Mouse (Mus musculus) erythroblast, embryonic 14.5 days (primary cell): ENCODE data around the gene Vwf. TPM values are rescaled to one million over a fixed set of nuclear protein-coding genes. Genes with fewer than 3 reads are reported as not detected.

Source experiments
- H3K27me3 ChIP-seq: 2 replicates; pipeline ENCODE4 v1.6.1; 2012; ENCODE audit warnings: inconsistent platforms; ENCODE audit not compliant: control insufficient read depth
- H3K36me3 ChIP-seq: 2 replicates; pipeline ENCODE4 v1.6.1; 2012; ENCODE audit warnings: mild to moderate bottlenecking, inconsistent platforms; ENCODE audit not compliant: control insufficient read depth
- H3K4me1 ChIP-seq: 2 replicates; pipeline ENCODE4 v1.6.1; 2012; ENCODE audit warnings: inconsistent platforms; ENCODE audit not compliant: control insufficient read depth
- H3K4me3 ChIP-seq: replicated peaks from 2 replicates; pipeline ENCODE3; 2012; ENCODE audit warnings: moderate library complexity, mild to moderate bottlenecking, inconsistent platforms
- H3K9me3 ChIP-seq: 2 replicates; pipeline ENCODE4 v1.6.1; 2012; ENCODE audit warnings: low read length, inconsistent platforms, mixed read lengths; ENCODE audit not compliant: control insufficient read depth
- GATA1 ChIP-seq: IDR thresholded peaks from 2 replicates; pipeline ENCODE4 v1.6.1; 2012; ENCODE audit warnings: low read length, inconsistent platforms, mixed read lengths
- TAL1 ChIP-seq: IDR thresholded peaks from 3 replicates; pipeline ENCODE4 v1.6.1; 2012; ENCODE audit warnings: low read length, inconsistent platforms, mixed read lengths
- polyA plus RNA-seq: library from polyadenylated mRNA; stranded (reverse); fragments of >175 nt; gene quantifications from 2 replicates; pipeline ENCODE4 v1.2.3, GENCODE M21; 2012

Gene Vwf
- polyA plus RNA-seq, 1 experiment, result 0.35 TPM

- Histone ChIP-seq H3K4me3 (no peak overlapping the region), H3K9me3 (no peaks in the 10 kb centered on the region), H3K27me3 (no peaks in the 10 kb centered on the region), H3K36me3 (no peaks in the 10 kb centered on the region), H3K4me1 (no peaks in the 10 kb centered on the region)
- TF ChIP-seq GATA1 (no peak), TAL1 (no peak)
Observed at GRCm38 (mm10) chr6:125671835-125672234, 125.3 kb downstream of the Vwf start.

GRCm38 (mm10) chr6:125678492-125678891 is 131.9 kb downstream of the Vwf start:
- H3K9me3 ChIP-seq, result no peaks in the 10 kb centered on the region
- no peaks in the 10 kb centered on the region for H3K27me3 ChIP-seq
- H3K4me1 ChIP-seq, result no peaks in the 10 kb centered on the region
- H3K36me3 ChIP-seq, result no peaks in the 10 kb centered on the region
- no peak overlapping the region for H3K4me3 ChIP-seq
- TF ChIP-seq GATA1 (no peak), TAL1 (no peak)

- TF ChIP-seq GATA1 (no peak), TAL1 (no peak)
- no peaks in the 10 kb centered on the region for H3K36me3 ChIP-seq
Observed at GRCm38 (mm10) chr6:125680613-125681012, 134.0 kb downstream of the Vwf start.

GRCm38 (mm10) chr6:125685420-125685819 is 138.8 kb downstream of the Vwf start:
- H3K4me3 ChIP-seq, result no peak overlapping the region
- TF ChIP-seq TAL1, result no peak
- TF ChIP-seq GATA1, result no peak
- no peaks in the 10 kb centered on the region for H3K4me1 ChIP-seq
- peaks cover 6% of the 10 kb centered on the region for H3K27me3 ChIP-seq
- no peaks in the 10 kb centered on the region for H3K36me3 ChIP-seq
- no peaks in the 10 kb centered on the region for H3K9me3 ChIP-seq

More at GRCm38 (mm10) chr6:125680613-125681012, 134.0 kb downstream of the Vwf start:
- Histone ChIP-seq H3K9me3 (no peaks in the 10 kb centered on the region), H3K27me3 (no peaks in the 10 kb centered on the region), H3K4me3 (no peak overlapping the region), H3K4me1 (no peaks in the 10 kb centered on the region)

- H3K36me3 ChIP-seq, result no peaks in the 10 kb centered on the region
- H3K4me3 ChIP-seq, result no peak overlapping the region
- no peaks in the 10 kb centered on the region for H3K9me3 ChIP-seq
- H3K4me1 ChIP-seq, result no peaks in the 10 kb centered on the region
- H3K27me3 ChIP-seq, result peaks cover 9% of the 10 kb centered on the region
- TF ChIP-seq TAL1, result no peak
- no peak for TF ChIP-seq GATA1
Observed at GRCm38 (mm10) chr6:125687986-125688385, 141.4 kb downstream of the Vwf start.

GRCm38 (mm10) chr6:125690057-125690703 is 143.6 kb downstream of the Vwf start, which contains the start of gene Ano2:
Ano2 (plus strand) TSS chr6:125690419.
- Histone ChIP-seq H3K4me3 (no peak within 1 kb of the TSS), H3K9me3 (no peaks in the 10 kb centered on the region), H3K4me1 (no peaks in the 10 kb centered on the region), H3K36me3 (no peaks in the 10 kb centered on the region), H3K27me3 (peaks cover 9% of the 10 kb centered on the region)
- TF ChIP-seq TAL1 (no peak), GATA1 (no peak)

- no peaks in the 10 kb centered on the region for H3K36me3 ChIP-seq
- 0 out of 2 replicates have a peak, but pooled peaks cover 3% of the 10 kb centered on the region for H3K9me3 ChIP-seq
- no peak for TF ChIP-seq GATA1
- no peak for TF ChIP-seq TAL1
- no peaks in the 10 kb centered on the region for H3K27me3 ChIP-seq
- H3K4me3 ChIP-seq, result no peak overlapping the region
- no peaks in the 10 kb centered on the region for H3K4me1 ChIP-seq
Observed at GRCm38 (mm10) chr6:125701146-125701545, 154.6 kb downstream of the Vwf start.

GRCm38 (mm10) chr6:125711261-125711660 is 164.7 kb downstream of the Vwf start:
- Histone ChIP-seq H3K36me3 (no peaks in the 10 kb centered on the region), H3K27me3 (no peaks in the 10 kb centered on the region), H3K4me1 (no peaks in the 10 kb centered on the region), H3K9me3 (no peaks in the 10 kb centered on the region), H3K4me3 (no peak overlapping the region)
- TF ChIP-seq TAL1, result no peak
- TF ChIP-seq GATA1, result no peak

- H3K36me3 ChIP-seq, result no peaks in the 10 kb centered on the region
- H3K4me3 ChIP-seq, result no peak overlapping the region
- H3K27me3 ChIP-seq, result no peaks in the 10 kb centered on the region
- TF ChIP-seq TAL1, result no peak
- TF ChIP-seq GATA1, result no peak
- H3K4me1 ChIP-seq, result no peaks in the 10 kb centered on the region
- no peaks in the 10 kb centered on the region for H3K9me3 ChIP-seq
Observed at GRCm38 (mm10) chr6:125726408-125726807, 179.8 kb downstream of the Vwf start.
